Mouse (Mus musculus) retina, adult 2 months (tissue): Measurements from ENCODE around the gene Rasl12.

ENCODE experiments used
- DNase-seq: peaks from one replicate; pipeline ENCODE4 v3.0.0-alpha.2; 2012; ENCODE audit warnings: low read depth, low spot score

Rasl12 gene

GRCm38 (mm10) chr9:65435671-65436301 is 37.5 kb downstream of the Rasl12 start, which contains the start of gene Mtfmt:
Mtfmt (plus strand) TSS chr9:65435782.
- peak; percentile 80 for DNase-seq

GRCm38 (mm10) chr9:65444692-65445091 is 46.4 kb downstream of the Rasl12 start:
- no peak for DNase-seq

- DNase-seq, result no peak
Measured at GRCm38 (mm10) chr9:65447951-65448350, 49.6 kb downstream of the Rasl12 start.

GRCm38 (mm10) chr9:65458975-65459374 is 60.7 kb downstream of the Rasl12 start:
- no peak for DNase-seq

GRCm38 (mm10) chr9:65460198-65460597 is 61.9 kb downstream of the Rasl12 start:
- no peak for DNase-seq

GRCm38 (mm10) chr9:65460732-65461442 is 62.6 kb downstream of the Rasl12 start, which contains the start of gene Spg21:
Spg21 (plus strand) TSS chr9:65460947.
- peak; percentile 77 for DNase-seq

GRCm38 (mm10) chr9:65462544-65462943 is 64.2 kb downstream of the Rasl12 start:
- no peak for DNase-seq

GRCm38 (mm10) chr9:65464161-65464560 is 65.9 kb downstream of the Rasl12 start:
- no peak for DNase-seq
